Mouse (Mus musculus): ENCODE measurements around the gene Fam124b. TPM values are rescaled to one million over a fixed set of nuclear protein-coding genes. Genes with fewer than 3 reads are reported as not detected.

Fam124b gene
- total RNA-seq, 2 experiments from 2014 or later, result 0.32 to 0.63 TPM

GRCm38 (mm10) chr1:80166577-80166976, 51.7 kb downstream of the Fam124b start:
- DNase-seq (ENCODE audit: extremely low spot score in 1 of 2, low spot score in 2 of 2), result no peak
- TF ChIP-seq CTCF (IDR thresholded peaks at IDR 0.05), result no peak
- intact Hi-C loops (cut with DNase I), result no loop called here
- H3K4me3 ChIP-seq, result no peak overlapping the region
- no peak overlapping the region for H3K27ac ChIP-seq

- no peak for DNase-seq (ENCODE audit: extremely low spot score in 1 of 2, low spot score in 2 of 2)
- Histone ChIP-seq H3K4me3 (no peak overlapping the region), H3K27ac (no peak overlapping the region)
- TF ChIP-seq CTCF (IDR thresholded peaks at IDR 0.05), result no peak
- intact Hi-C loops (cut with DNase I), result no loop called here
These were observed 52.9 kb downstream of the Fam124b start for GRCm38 (mm10) chr1:80165391-80165790.

- no peak overlapping the region for H3K4me3 ChIP-seq
- no peak overlapping the region for H3K27ac ChIP-seq
- intact Hi-C loops (cut with DNase I), result no loop called here
- DNase-seq (ENCODE audit: extremely low spot score in 1 of 2, low spot score in 2 of 2), result no peak
- TF ChIP-seq CTCF (IDR thresholded peaks at IDR 0.05), result no peak
These were observed 55.3 kb downstream of the Fam124b start for GRCm38 (mm10) chr1:80162943-80163342.

- Histone ChIP-seq H3K27ac (no peak overlapping the region), H3K4me3 (no peak overlapping the region)
- TF ChIP-seq CTCF (IDR thresholded peaks at IDR 0.05), result no peak
- intact Hi-C loops (cut with DNase I), result no loop called here
- DNase-seq (ENCODE audit: extremely low spot score in 1 of 2, low spot score in 2 of 2), result no peak
These were observed 58.7 kb downstream of the Fam124b start for GRCm38 (mm10) chr1:80159586-80159985.

GRCm38 (mm10) chr1:80154902-80155301, 63.4 kb downstream of the Fam124b start:
- H3K27ac ChIP-seq, result no peak overlapping the region
- TF ChIP-seq CTCF (IDR thresholded peaks at IDR 0.05), result no peak
- H3K4me3 ChIP-seq, result no peak overlapping the region
- DNase-seq (ENCODE audit: extremely low spot score in 1 of 2, low spot score in 2 of 2), result no peak
- intact Hi-C loops (cut with DNase I), result no loop called here

- Histone ChIP-seq H3K4me3 (no peak overlapping the region), H3K27ac (no peak overlapping the region)
- no peak; the same call in 1 of the 2 replicates for TF ChIP-seq CTCF (IDR thresholded peaks at IDR 0.05)
- intact Hi-C loops (cut with DNase I), result no loop called here
- DNase-seq (ENCODE audit: extremely low spot score in 1 of 2, low spot score in 2 of 2), result no peak
These were observed 65.1 kb downstream of the Fam124b start for GRCm38 (mm10) chr1:80153125-80153716.

- DNase-seq (ENCODE audit: extremely low spot score in 1 of 2, low spot score in 2 of 2), result no peak
- intact Hi-C loops (cut with DNase I), result no loop called here
- no peak overlapping the region for H3K4me3 ChIP-seq
- no peak overlapping the region for H3K27ac ChIP-seq
- no peak for TF ChIP-seq CTCF (IDR thresholded peaks at IDR 0.05)
These were observed 67.6 kb downstream of the Fam124b start for GRCm38 (mm10) chr1:80150681-80151080.

Other genes starting within 250 kb of the Fam124b start
- gene Cul3, start 122.0 kb upstream of the Fam124b start, total RNA-seq (2021), result 100 to 1,000 TPM; 127 to 137 TPM
- not detected for gene Gm45261, start 243.0 kb upstream of the Fam124b start, total RNA-seq (2021)

All from left cerebral cortex, adult 2 months (tissue).